Mouse (Mus musculus) stomach, postnatal 0 days (tissue): ENCODE measurements at regions not wholly inside any gene's neighbourhood (a gene's known extent, or its start where the extent isn't known, plus 50 kb on each side); places are given as distances from the start of the nearest gene placed in this dataset.

Source experiments
- CTCF ChIP-seq: IDR thresholded peaks from 2 replicates; pipeline ENCODE4 v1.5.1; 2016; ENCODE audit warnings: antibody characterized with exemption, low read depth, mild to moderate bottlenecking, moderate library complexity
- EP300 ChIP-seq: optimal IDR thresholded peaks from 2 replicates; pipeline ENCODE3; 2016; ENCODE audit warnings: antibody characterized with exemption

DNA sequence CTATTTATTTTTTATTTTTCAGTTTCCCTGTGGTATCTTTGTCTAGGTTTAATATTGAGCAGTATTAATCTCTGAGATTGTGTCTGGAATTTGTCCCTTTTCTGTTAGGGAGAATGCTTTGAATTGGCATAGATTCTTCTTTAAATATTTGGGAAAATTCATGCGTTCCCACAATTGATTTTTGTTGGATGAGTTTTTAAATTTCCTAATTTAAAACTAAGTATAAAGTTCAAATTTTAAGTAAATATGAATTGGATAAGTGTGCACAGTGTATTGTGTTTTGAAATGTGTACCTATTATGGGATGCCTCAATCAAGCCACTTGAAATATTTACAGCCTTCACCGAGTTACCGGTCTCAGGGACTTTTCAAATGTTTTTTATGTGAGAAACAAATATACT, 152.3 kb downstream of the Slc38a4 start:
- TF ChIP-seq CTCF: no peak
- TF ChIP-seq EP300: no peak
